Mouse (Mus musculus) ES-Bruce4 (cell line): Measurements from ENCODE around the gene Fgfr2.

Source experiments
- CTCF ChIP-seq: IDR thresholded peaks from one replicate; pipeline ENCODE4 v1.8.1; 2011; ENCODE audit warnings: low read depth, low read length
- EP300 ChIP-seq: IDR thresholded peaks from 2 replicates; pipeline ENCODE4 v1.6.1; 2011; ENCODE audit warnings: low read depth, low read length; ENCODE audit not compliant: insufficient read depth
- POLR2A ChIP-seq: IDR thresholded peaks from one replicate; pipeline ENCODE4 v1.8.1; 2011; ENCODE audit warnings: low read length; ENCODE audit not compliant: insufficient read depth

GRCm38 (mm10) chr7:132015933-132016332 is 1107.2 kb downstream of the Fgfr2 start:
- TF ChIP-seq CTCF (no peak), POLR2A (no peak), EP300 (no peak)
